In genomic region chr7:19806356-19806969, GRCm38 (mm10) we compare ENCODE assay signal across 32 mouse cellular contexts. TPM values are rescaled to one million over a fixed set of nuclear protein-coding genes. Genes with fewer than 3 reads are reported as not detected.
DNase-seq lines count a peak whose midpoint lies in the region; TF ChIP-seq lines count a peak whose summit lies in the region.
"Had no signal": no experiment of that assay in that cellular context is flagged by ENCODE, and none has a peak within 500 bp of the region (broad histone marks: within the 10 kb centered on the region; RNA-seq: fewer than 3 reads in every experiment).

No protein-coding gene starts in this region.

- H3ac ChIP-seq in myocyte (ENCODE audit: control insufficient read depth, insufficient read length), result no peak overlapping the region

- TF ChIP-seq CTCF in CH12.LX (conservative IDR thresholded peaks at IDR 0.05 in 1 of 2, IDR thresholded peaks at IDR 0.05 in 1 of 2; ENCODE audit: low read depth in 2 of 2, low read length in 2 of 2), result no peak

- H3K79me2 ChIP-seq in CH12.LX (replicated peaks; ENCODE audit: control insufficient read depth, extremely low read depth, insufficient read depth, poor library complexity, severe bottlenecking), result no peaks in the 10 kb centered on the region
- H3K79me2 ChIP-seq in myocyte (ENCODE audit: control insufficient read depth, insufficient read depth), result no peaks in the 10 kb centered on the region

- peak overlapping the region; percentile 72 for H3K27ac ChIP-seq in CH12.LX (ENCODE audit: insufficient read depth, low read depth)
- H3K27ac ChIP-seq in midbrain, embryonic 10.5 days (replicated peaks), result no peak overlapping the region
- H3K27ac ChIP-seq: embryonic facial prominence, embryonic 10.5 days; embryonic facial prominence, embryonic 13.5 days; forebrain, embryonic 12.5 days; forebrain, embryonic 15.5 days; heart, embryonic 15.5 days; hindbrain, embryonic 10.5 days; hindbrain, embryonic 14.5 days; hindbrain, postnatal 0 days had no signal

- peaks cover 17 to 34% of the 10 kb centered on the region in 2 experiments for H3K4me1 ChIP-seq in CH12.LX (ENCODE audit: control insufficient read depth in 1 of 2, insufficient read depth in 2 of 2)
- H3K4me1 ChIP-seq in midbrain, embryonic 10.5 days, result peaks cover 17% of the 10 kb centered on the region

- H3K4me2 ChIP-seq in CH12.LX (ENCODE audit: insufficient read depth, low read depth, poor library complexity, severe bottlenecking), result no peak overlapping the region
- H3K4me2 ChIP-seq in myocyte (ENCODE audit: low read depth), result no peak overlapping the region
- H3K4me2 ChIP-seq: embryonic facial prominence, embryonic 13.5 days; forebrain, embryonic 12.5 days; forebrain, embryonic 15.5 days; heart, embryonic 12.5 days; heart, embryonic 15.5 days; hindbrain, embryonic 14.5 days had no signal

- peak; percentile 54 to 65 for DNase-seq in spleen, postnatal 36 days (ENCODE audit: low spot score in 2 of 2)
- DNase-seq in spleen, postnatal 4 days (ENCODE audit: low spot score in 2 of 2), result no peak
- DNase-seq in CH12.LX (ENCODE audit: extremely low read depth), result no peak
- DNase-seq in midbrain, embryonic 10.5 days (ENCODE audit: low spot score), result no peak
- DNase-seq in cerebellum, adult 9-11 months, result no peak
- DNase-seq in embryo, embryonic 11 days, result no peak
- DNase-seq: adrenal gland, adult 2 months; adrenal gland, postnatal 14 days; cerebellum, adult 18-20 months; cerebellum, adult 9-10 months; cerebellum, postnatal 25 days; gastrocnemius, postnatal 25 days; heart, adult 18-20 months; heart, postnatal 10 days; heart, postnatal 36 days had no signal

- no peak for TF ChIP-seq RAD21 in CH12.LX (IDR thresholded peaks at IDR 0.05; ENCODE audit: low read depth, low read length)

- H3K4me3 ChIP-seq in CH12.LX (replicated peaks in 1 of 3; ENCODE audit: low read depth in 2 of 3, low read length in 2 of 3, poor library complexity in 1 of 3) (peak overlapping the region in 1 of 3 experiments; percentile 27), myocyte (no peak overlapping the region)
- H3K4me3 ChIP-seq in midbrain, embryonic 10.5 days, result no peak overlapping the region
- H3K4me3 ChIP-seq: embryonic facial prominence, embryonic 10.5 days; embryonic facial prominence, embryonic 13.5 days; erythroblast, embryonic 14.5 days; forebrain, embryonic 12.5 days; forebrain, embryonic 15.5 days; heart, embryonic 12.5 days; heart, embryonic 15.5 days; hindbrain, embryonic 10.5 days had no signal

- in situ Hi-C loops in CH12.LX (cut with MboI; ENCODE audit: low pct_ligation_motif_present, low pct_unique_long_range_greater_than_20kb, low sequenced_read_pairs), result no loop called here

- WGBS in midbrain, embryonic 10.5 days, result 84% methylated on average over 8 of the region's 8 CpGs

- TF ChIP-seq EP300 in CH12.LX (IDR thresholded peaks at IDR 0.05; ENCODE audit: low read length), result 0 out of 2 replicates have a peak, but pooled peaks have one; percentile 24

- H3K27me3 ChIP-seq in CH12.LX (replicated peaks) (no peaks in the 10 kb centered on the region), myocyte (ENCODE audit: control insufficient read depth, insufficient read depth, insufficient read length) (no peaks in the 10 kb centered on the region)
- peaks cover 35% of the 10 kb centered on the region for H3K27me3 ChIP-seq in midbrain, embryonic 10.5 days (ENCODE audit: low read depth, poor library complexity, severe bottlenecking)

- TF ChIP-seq POLR2A in CH12.LX (IDR thresholded peaks at IDR 0.05; ENCODE audit: low read depth, low read length), result peak; percentile 20; the same call in 1 of the 2 replicates
- no peak for TF ChIP-seq POLR2A in myocyte (IDR thresholded peaks at IDR 0.05; ENCODE audit: insufficient read length, low read depth)

- dilution Hi-C loops in CH12.LX (cut with MboI; ENCODE audit: extremely low pct_ligation_motif_present, extremely low pct_unique_long_range_greater_than_20kb, low sequenced_read_pairs), result no loop called here

- no peak overlapping the region for H3K9ac ChIP-seq in CH12.LX (ENCODE audit: insufficient read depth, low read depth)
- H3K9ac ChIP-seq: embryonic facial prominence, embryonic 13.5 days; forebrain, embryonic 12.5 days; forebrain, embryonic 15.5 days; heart, embryonic 12.5 days; heart, embryonic 15.5 days; hindbrain, embryonic 14.5 days had no signal

- H3K36me3 ChIP-seq in CH12.LX (replicated peaks in 1 of 2; ENCODE audit: control insufficient read depth in 1 of 2, insufficient read depth in 1 of 2, low read length in 1 of 2), result peaks cover 42 to 51% of the 10 kb centered on the region in 2 experiments
- no peaks in the 10 kb centered on the region for H3K36me3 ChIP-seq in myocyte (ENCODE audit: control insufficient read depth, insufficient read depth)
- H3K36me3 ChIP-seq in midbrain, embryonic 10.5 days, result no peaks in the 10 kb centered on the region
- H3K36me3 ChIP-seq: embryonic facial prominence, embryonic 10.5 days; embryonic facial prominence, embryonic 13.5 days; forebrain, embryonic 12.5 days; forebrain, embryonic 15.5 days; heart, embryonic 12.5 days; heart, embryonic 15.5 days; hindbrain, embryonic 10.5 days had no signal

- peaks cover 12% of the 10 kb centered on the region for H3K9me3 ChIP-seq in CH12.LX (replicated peaks; ENCODE audit: low read length)
- 0 out of 2 replicates have a peak, but pooled peaks cover 3% of the 10 kb centered on the region for H3K9me3 ChIP-seq in midbrain, embryonic 10.5 days (replicated peaks)
- H3K9me3 ChIP-seq: embryonic facial prominence, embryonic 10.5 days; embryonic facial prominence, embryonic 13.5 days; forebrain, embryonic 12.5 days; forebrain, embryonic 15.5 days; heart, embryonic 15.5 days had no signal

TF ChIP-seq in CH12.LX, 34 proteins besides CTCF, POLR2A, EP300 and RAD21:
- TF ChIP-seq ZC3H11A (IDR thresholded peaks at IDR 0.05; ENCODE audit: low read depth, low read length) (no peak), MYC (IDR thresholded peaks at IDR 0.05; ENCODE audit: low read depth, low read length) (no peak), TCF12 (IDR thresholded peaks at IDR 0.05; ENCODE audit: low read depth, low read length) (0 out of 2 replicates have a peak, but pooled peaks have one; percentile 17), ZKSCAN1 (IDR thresholded peaks at IDR 0.05; ENCODE audit: borderline replicate concordance, low read depth, low read length) (no peak), NELFE (IDR thresholded peaks at IDR 0.05; ENCODE audit: low read depth, low read length) (no peak), MAX (IDR thresholded peaks at IDR 0.05; ENCODE audit: low read length) (peak; percentile 67; the same call in 1 of the 2 replicates), BHLHE40 (IDR thresholded peaks at IDR 0.05; ENCODE audit: low read depth, low read length) (peak; percentile 48; the same call in 1 of the 2 replicates), ZNF384 (IDR thresholded peaks at IDR 0.05; ENCODE audit: low read depth, low read length) (0 out of 2 replicates have a peak, but pooled peaks have one; percentile 21)

TF ChIP-seq in myocyte, 11 proteins besides CTCF, POLR2A, EP300 and RAD21:
- TF ChIP-seq POLR2AphosphoS2 (IDR thresholded peaks at IDR 0.05; ENCODE audit: insufficient read length, low read depth) (peak; percentile 62), TCF12 (IDR thresholded peaks at IDR 0.05; ENCODE audit: insufficient read depth, poor library complexity, severe bottlenecking) (no peak)

RNA-seq across cellular contexts. Expression of gene Cblc, which starts 9.9 kb away (rescaled TPM):
- total RNA-seq in CH12.LX (2012; rRNA removed) (30.8 and 38.9 TPM in 2 replicates), CH12.LX (2014; rRNA removed) (6.4 and 7.2 TPM in 2 replicates)
- polyA plus RNA-seq in CH12.LX (2012; ENCODE audit: insufficient read length, low read depth) (12.7 and 13.4 TPM in 2 replicates), myocyte (2012; fragmentation: generic; extraction: Trizol) (0.90 TPM)
- 0.62 and 0.70 TPM in 2 replicates for polyA plus RNA-seq in midbrain, embryonic 10.5 days (2016; fragmentation: Nextera tagmentation; extraction: Ambion mirVana)
- total RNA-seq: adrenal gland, adult 2 months; common myeloid progenitor, adult 5-6 weeks; gastrocnemius, adult 8-10 months; gastrocnemius, postnatal 25 days; hindbrain, postnatal 0 days; MEL had no signal
- polyA plus RNA-seq: adrenal gland, adult 2 months; erythroblast, embryonic 14.5 days; forebrain, embryonic 15.5 days; hindbrain, embryonic 14.5 days had no signal

RNA-seq across cellular contexts. Expression of gene Bcl3, which starts 16.1 kb away (rescaled TPM):
- total RNA-seq in CH12.LX (2012; rRNA removed), result 15.8 and 18.8 TPM in 2 replicates
- total RNA-seq in CH12.LX (2014; rRNA removed), result 3.2 and 3.8 TPM in 2 replicates
- 17.9 and 25.2 TPM in 2 replicates for polyA plus RNA-seq in CH12.LX (2012; ENCODE audit: insufficient read length, low read depth)
- 19.2 TPM for polyA plus RNA-seq in myocyte (2012; fragmentation: generic; extraction: Trizol)
- 1.1 and 1.8 TPM in 2 replicates for polyA plus RNA-seq in midbrain, embryonic 10.5 days (2016; fragmentation: Nextera tagmentation; extraction: Ambion mirVana)

RNA-seq across cellular contexts. Expression of gene Bcam, which starts 35.6 kb away (rescaled TPM):
- total RNA-seq in CH12.LX (2012; rRNA removed) (8.2 and 10.9 TPM in 2 replicates), CH12.LX (2014; rRNA removed) (2.4 and 3.0 TPM in 2 replicates)
- polyA plus RNA-seq in CH12.LX (2012; ENCODE audit: insufficient read length, low read depth) (4.8 and 5.3 TPM in 2 replicates), myocyte (2012; fragmentation: generic; extraction: Trizol) (29.3 TPM)
- 25.3 and 32.2 TPM in 2 replicates for polyA plus RNA-seq in midbrain, embryonic 10.5 days (2016; fragmentation: Nextera tagmentation; extraction: Ambion mirVana)
- polyA plus RNA-seq: erythroblast, embryonic 14.5 days had no signal

RNA-seq across cellular contexts. Expression of gene Gm19345, which starts 45.3 kb away (rescaled TPM):
- 0.59 TPM in 1 of 2 replicates, not detected in the other for total RNA-seq in CH12.LX (2012; rRNA removed)
- not detected in 2 replicates for total RNA-seq in CH12.LX (2014; rRNA removed)
- polyA plus RNA-seq in CH12.LX (2012; ENCODE audit: insufficient read length, low read depth), result 4.1 and 4.3 TPM in 2 replicates
- polyA plus RNA-seq in myocyte (2012; fragmentation: generic; extraction: Trizol), result 0.05 TPM
- 0.14 TPM in 1 of 2 replicates, not detected in the other for polyA plus RNA-seq in midbrain, embryonic 10.5 days (2016; fragmentation: Nextera tagmentation; extraction: Ambion mirVana)
- total RNA-seq: adrenal gland, postnatal 4 days; common myeloid progenitor, adult 5-6 weeks; gastrocnemius, adult 8-10 months; gastrocnemius, postnatal 25 days; heart, adult 18-20 months; heart, postnatal 10 days; heart, postnatal 36 days; MEL had no signal
- polyA plus RNA-seq: embryonic facial prominence, embryonic 10.5 days; erythroblast, embryonic 14.5 days; heart, embryonic 12.5 days; heart, embryonic 15.5 days had no signal

RNA-seq across cellular contexts. Expression of gene Ceacam16, which starts 54.6 kb away (rescaled TPM):
- total RNA-seq in CH12.LX (2012; rRNA removed) (2.5 and 3.2 TPM in 2 replicates), CH12.LX (2014; rRNA removed) (0.88 and 1.1 TPM in 2 replicates)
- polyA plus RNA-seq in CH12.LX (2012; ENCODE audit: insufficient read length, low read depth) (6.8 and 7.7 TPM in 2 replicates), myocyte (2012; fragmentation: generic; extraction: Trizol) (0.02 TPM)
- polyA plus RNA-seq in midbrain, embryonic 10.5 days (2016; fragmentation: Nextera tagmentation; extraction: Ambion mirVana), result not detected in 2 replicates
- total RNA-seq: adrenal gland, adult 2 months; common myeloid progenitor, adult 5-6 weeks; gastrocnemius, adult 8-10 months; gastrocnemius, postnatal 25 days; heart, adult 18-20 months; heart, postnatal 10 days; hindbrain, postnatal 0 days had no signal
- polyA plus RNA-seq: brain, embryonic 14.5 days; embryonic facial prominence, embryonic 10.5 days; embryonic facial prominence, embryonic 13.5 days; erythroblast, embryonic 14.5 days; forebrain, embryonic 12.5 days; heart, embryonic 12.5 days; heart, embryonic 15.5 days; hindbrain, embryonic 10.5 days; intestine, embryonic 14.5 days had no signal

Comparison
In these comparisons a context has a peak if more than half of its experiments do, and no peak if none do; other contexts are left out.
1. DNase-seq: peak in spleen, postnatal 36 days (2 of 2); none in spleen, postnatal 4 days (0 of 2), CH12.LX (single experiment), midbrain, embryonic 10.5 days (single experiment), cerebellum, adult 9-11 months (single experiment) and embryo, embryonic 11 days (single experiment).